8 mouse cellular contexts compared by ENCODE assay signal in genomic region chr12:107952318-107952724, GRCm38 (mm10). TPM values are rescaled to one million over a fixed set of nuclear protein-coding genes. Genes with fewer than 3 reads are reported as not detected.
A peak's percentile ranks its signal among the peaks of the same experiment; 100 is the strongest.
DNase-seq lines count a peak whose midpoint lies in the region; ATAC-seq and TF ChIP-seq lines count a peak whose summit lies in the region.

No protein-coding gene starts in this region.

- H3ac ChIP-seq in myocyte (ENCODE audit: control insufficient read depth, insufficient read length), result no peak overlapping the region

- peak overlapping the region; percentile 44 for H3K4me3 ChIP-seq in layer of hippocampus, adult 2 months
- H3K4me3 ChIP-seq in embryonic facial prominence, embryonic 13.5 days, result peak overlapping the region; percentile 9
- H3K4me3 ChIP-seq in hindbrain, embryonic 16.5 days (ENCODE audit: low read length), result peak overlapping the region; percentile 31
- H3K4me3 ChIP-seq in myocyte, result no peak overlapping the region

- no peaks in the 10 kb centered on the region for H3K27me3 ChIP-seq in embryonic facial prominence, embryonic 13.5 days
- H3K27me3 ChIP-seq in hindbrain, embryonic 16.5 days (replicated peaks; ENCODE audit: control insufficient read depth, insufficient read depth, low read length), result no peaks in the 10 kb centered on the region
- H3K27me3 ChIP-seq in myocyte (ENCODE audit: control insufficient read depth, insufficient read depth, insufficient read length), result no peaks in the 10 kb centered on the region

- ATAC-seq in embryonic facial prominence, embryonic 13.5 days (ENCODE audit: insufficient number of reproducible peaks, insufficient read depth, low FRiP score, low TSS enrichment, low read depth), result peak; percentile 52; the same call in 1 of the 2 replicates
- ATAC-seq in hindbrain, embryonic 16.5 days, result peak; percentile 65
- ATAC-seq in granulocyte monocyte progenitor cell, adult 5-6 weeks (replicated peaks; ENCODE audit: poor library complexity, severe bottlenecking), result no peak

- peaks cover 89% of the 10 kb centered on the region for H3K4me1 ChIP-seq in embryonic facial prominence, embryonic 13.5 days
- H3K4me1 ChIP-seq in hindbrain, embryonic 16.5 days (ENCODE audit: control insufficient read depth, insufficient read depth, low read depth, low read length), result peaks cover 24% of the 10 kb centered on the region

- TF ChIP-seq POLR2A in myocyte (IDR thresholded peaks at IDR 0.05; ENCODE audit: insufficient read length, low read depth), result no peak

- H3K36me3 ChIP-seq in embryonic facial prominence, embryonic 13.5 days, result no peaks in the 10 kb centered on the region
- no peaks in the 10 kb centered on the region for H3K36me3 ChIP-seq in hindbrain, embryonic 16.5 days (ENCODE audit: control insufficient read depth, insufficient read depth, low read length)
- no peaks in the 10 kb centered on the region for H3K36me3 ChIP-seq in myocyte (ENCODE audit: control insufficient read depth, insufficient read depth)

- no peak overlapping the region for H3K9ac ChIP-seq in embryonic facial prominence, embryonic 13.5 days
- H3K9ac ChIP-seq in hindbrain, embryonic 16.5 days (ENCODE audit: low read depth, low read length), result peak overlapping the region; percentile 47

- no peak for TF ChIP-seq CTCF in layer of hippocampus, adult 2 months (conservative IDR thresholded peaks at IDR 0.05)

- no peak for DNase-seq in layer of hippocampus, adult 2 months (ENCODE audit: low spot score in 2 of 2)
- no peak for DNase-seq in layer of hippocampus, postnatal 25 days (ENCODE audit: extremely low spot score in 1 of 2, low spot score in 1 of 2)
- DNase-seq in cerebellum, adult 11 months, result no peak
- DNase-seq in adrenal gland, postnatal 25 days, result no peak

- 14% methylated on average over 20 of the region's 20 CpGs for WGBS in embryonic facial prominence, embryonic 13.5 days
- WGBS in hindbrain, embryonic 16.5 days, result 14% methylated on average over 20 of the region's 20 CpGs

- peak overlapping the region; percentile 68 for H3K27ac ChIP-seq in layer of hippocampus, adult 2 months
- peak overlapping the region; percentile 90 for H3K27ac ChIP-seq in embryonic facial prominence, embryonic 13.5 days
- H3K27ac ChIP-seq in hindbrain, embryonic 16.5 days (ENCODE audit: low read depth, low read length), result peak overlapping the region; percentile 54

- H3K9me3 ChIP-seq in embryonic facial prominence, embryonic 13.5 days, result no peaks in the 10 kb centered on the region
- no peaks in the 10 kb centered on the region for H3K9me3 ChIP-seq in hindbrain, embryonic 16.5 days (ENCODE audit: control insufficient read depth, low read length)

- peak overlapping the region; percentile 50 for H3K4me2 ChIP-seq in embryonic facial prominence, embryonic 13.5 days
- peak overlapping the region; percentile 49 for H3K4me2 ChIP-seq in hindbrain, embryonic 16.5 days (ENCODE audit: low read length)
- H3K4me2 ChIP-seq in myocyte (ENCODE audit: low read depth), result peak overlapping the region; percentile 56

- H3K79me2 ChIP-seq in myocyte (ENCODE audit: control insufficient read depth, insufficient read depth), result no peaks in the 10 kb centered on the region

TF ChIP-seq in myocyte, 11 proteins besides CTCF, POLR2A, EP300 and RAD21:
- TF ChIP-seq MYOD1 (IDR thresholded peaks at IDR 0.05; ENCODE audit: control insufficient read depth in 1 of 3, insufficient read length in 2 of 3, low read depth in 2 of 3) (no peak), MAX (IDR thresholded peaks at IDR 0.05; ENCODE audit: low read depth) (no peak), POLR2AphosphoS2 (IDR thresholded peaks at IDR 0.05; ENCODE audit: insufficient read length, low read depth) (no peak), SRF (IDR thresholded peaks at IDR 0.05; ENCODE audit: control insufficient read depth, insufficient read length, low read depth) (no peak), TCF12 (IDR thresholded peaks at IDR 0.05; ENCODE audit: insufficient read depth, poor library complexity, severe bottlenecking) (no peak), E2F4 (IDR thresholded peaks at IDR 0.05; ENCODE audit: insufficient read depth) (no peak), CEBPB (IDR thresholded peaks at IDR 0.05; ENCODE audit: insufficient read depth, poor library complexity, severe bottlenecking) (no peak), TCF3 (IDR thresholded peaks at IDR 0.05; ENCODE audit: insufficient read length, low read depth) (no peak), MYOG (IDR thresholded peaks at IDR 0.05; ENCODE audit: control insufficient read depth in 1 of 3, insufficient read depth in 1 of 3, insufficient read length in 2 of 3, low read depth in 2 of 3) (no peak), REST (IDR thresholded peaks at IDR 0.05; ENCODE audit: insufficient read depth, insufficient read length) (no peak), USF1 (IDR thresholded peaks at IDR 0.05; ENCODE audit: low read depth) (no peak)

RNA-seq across cellular contexts. Expression of gene Bcl11b, which starts 51.1 kb away (rescaled TPM):
- 100 to 1,000 TPM; 144 to 145 TPM for total RNA-seq in layer of hippocampus, adult 2 months (2021)
- total RNA-seq in layer of hippocampus, postnatal 25 days (2021), result 100 to 1,000 TPM; 131 to 149 TPM
- polyA plus RNA-seq in embryonic facial prominence, embryonic 13.5 days (2015; fragmentation: Nextera tagmentation; extraction: Ambion mirVana), result 35.7 and 40.6 TPM in 2 replicates
- 12.0 and 16.7 TPM in 2 replicates for polyA plus RNA-seq in hindbrain, embryonic 16.5 days (2015; fragmentation: Nextera tagmentation; extraction: Ambion mirVana)
- not detected for polyA plus RNA-seq in myocyte (2012; fragmentation: generic; extraction: Trizol)
- total RNA-seq in granulocyte monocyte progenitor cell, adult 5-6 weeks (2014; fragmentation: Nextera tagmentation), result not detected in 2 replicates
- not detected in 2 replicates for total RNA-seq in granulocyte monocyte progenitor cell, adult 5-6 weeks (2017)
- total RNA-seq in adrenal gland, postnatal 25 days (2021), result 0.18 and 0.38 TPM in 2 replicates

Comparison
In these comparisons a context has a peak if more than half of its experiments do, and no peak if none do; other contexts are left out.
1. RNA of gene Bcl11b, which starts 51.1 kb away (total RNA-seq): 131 to 149 TPM in layer of hippocampus, postnatal 25 days and 144 to 145 TPM in layer of hippocampus, adult 2 months; 0.18 to 0.38 TPM in adrenal gland, postnatal 25 days and not detected in granulocyte monocyte progenitor cell, adult 5-6 weeks; every median in the first group is over 10 times any median in the second.
2. Peak in every context shown above with its lines, with median percentiles within 50 percentile points of each other: H3K27ac ChIP-seq and H3K4me2 ChIP-seq.